Mouse (Mus musculus): ENCODE measurements at regions not wholly inside any gene's neighbourhood (a gene's known extent, or its start where the extent isn't known, plus 50 kb on each side); places are given as distances from the start of the nearest gene placed in this dataset.

- TF ChIP-seq CTCF (IDR thresholded peaks at IDR 0.05; ENCODE audit: low read depth, low read length) (no peak), POLR2A (IDR thresholded peaks at IDR 0.05; ENCODE audit: borderline replicate concordance, low read depth, low read length) (no peak)
Observed at GRCm38 (mm10) chr1:77933095-77933766, 263.7 kb downstream of the Pax3 start.

Measured in bone marrow macrophage, adult 2 months (primary cell).